ENCODE assay signal across 9 mouse cellular contexts in genomic region chr1:120357371-120358274, GRCm38 (mm10). TPM values are rescaled to one million over a fixed set of nuclear protein-coding genes. Genes with fewer than 3 reads are reported as not detected.
DNase-seq lines count a peak whose midpoint lies in the region; ATAC-seq lines count a peak whose summit lies in the region.
"Had no signal": no experiment of that assay in that cellular context is flagged by ENCODE, and none has a peak within 500 bp of the region (broad histone marks: within the 10 kb centered on the region; RNA-seq: fewer than 3 reads in every experiment).

No protein-coding gene starts in this region.

- H3K4me2 ChIP-seq in forebrain, embryonic 15.5 days (replicated peaks), result peak overlapping the region; percentile 22
- H3K4me2 ChIP-seq in hindbrain, embryonic 13.5 days, result peak overlapping the region; percentile 31

- DNase-seq in 3T3-L1 (ENCODE audit: low read depth, low spot score), result peak; percentile 20
- peak; percentile 54 for DNase-seq in adrenal gland, postnatal 25 days
- peak; percentile 20 to 50 for DNase-seq in left cerebral cortex, adult 9 months (ENCODE audit: low spot score in 2 of 2)
- peak; percentile 74 to 87 for DNase-seq in lung, postnatal 4 days
- peak; percentile 38 for DNase-seq in telencephalon, adult 2 months (ENCODE audit: low read depth, low spot score)
- no peak for DNase-seq in gastrocnemius, postnatal 36 days

- peak; percentile 72 for ATAC-seq in forebrain, embryonic 15.5 days (replicated peaks)
- ATAC-seq in hindbrain, embryonic 13.5 days (ENCODE audit: low FRiP score), result peak; percentile 88

- H3K9me3 ChIP-seq in forebrain, embryonic 15.5 days, result no peaks in the 10 kb centered on the region
- H3K9me3 ChIP-seq in hindbrain, embryonic 13.5 days, result no peaks in the 10 kb centered on the region

- WGBS in forebrain, embryonic 15.5 days, result 5% methylated on average over 16 of the region's 16 CpGs
- WGBS in hindbrain, embryonic 13.5 days, result 6% methylated on average over 16 of the region's 16 CpGs

- peaks cover 7% of the 10 kb centered on the region; the same call in 1 of the 2 replicates for H3K4me1 ChIP-seq in forebrain, embryonic 15.5 days
- H3K4me1 ChIP-seq in hindbrain, embryonic 13.5 days (replicated peaks), result peaks cover 9% of the 10 kb centered on the region

- H3K36me3 ChIP-seq in forebrain, embryonic 15.5 days, result no peaks in the 10 kb centered on the region
- H3K36me3 ChIP-seq in hindbrain, embryonic 13.5 days, result no peaks in the 10 kb centered on the region

- H3K4me3 ChIP-seq in forebrain, embryonic 15.5 days, result no peak overlapping the region
- H3K4me3 ChIP-seq in hindbrain, embryonic 13.5 days, result no peak overlapping the region

- H3K27ac ChIP-seq in forebrain, embryonic 15.5 days (replicated peaks), result no peak overlapping the region
- no peak overlapping the region; the same call in 1 of the 2 replicates for H3K27ac ChIP-seq in hindbrain, embryonic 13.5 days
- H3K27ac ChIP-seq: macrophage had no signal

- no peak overlapping the region for H3K9ac ChIP-seq in forebrain, embryonic 15.5 days (replicated peaks)
- H3K9ac ChIP-seq in hindbrain, embryonic 13.5 days, result no peak overlapping the region

- no peaks in the 10 kb centered on the region for H3K27me3 ChIP-seq in forebrain, embryonic 15.5 days
- peaks cover 46% of the 10 kb centered on the region for H3K27me3 ChIP-seq in hindbrain, embryonic 13.5 days

- intact Hi-C loops in gastrocnemius, postnatal 36 days (cut with DNase I), result no loop called here

RNA-seq across cellular contexts. Expression of gene C1ql2, which starts 17.2 kb away (rescaled TPM):
- total RNA-seq in adrenal gland, postnatal 25 days (2021), result not detected in 2 replicates
- 1.2 and 1.3 TPM in 2 replicates for polyA plus RNA-seq in forebrain, embryonic 15.5 days (2015; fragmentation: Nextera tagmentation; extraction: Ambion mirVana)
- 2.5 and 4.2 TPM in 2 replicates for polyA plus RNA-seq in hindbrain, embryonic 13.5 days (2015; fragmentation: Nextera tagmentation; extraction: Ambion mirVana)
- total RNA-seq in gastrocnemius, postnatal 36 days (2021), result not detected
- polyA plus RNA-seq: macrophage had no signal

Comparison
In these comparisons a context has a peak if more than half of its experiments do, and no peak if none do; other contexts are left out.
1. DNase-seq: peak in 3T3-L1 (single experiment), adrenal gland, postnatal 25 days (single experiment), left cerebral cortex, adult 9 months (2 of 2), lung, postnatal 4 days (2 of 2) and telencephalon, adult 2 months (single experiment); none in gastrocnemius, postnatal 36 days (0 of 2).